Mouse (Mus musculus): ENCODE results near the gene Rorc. TPM values are rescaled to one million over a fixed set of nuclear protein-coding genes. Genes with fewer than 3 reads are reported as not detected.

Rorc gene
- polyA plus RNA-seq, 1 experiment from 2014 or later = 0.08 TPM

DNA sequence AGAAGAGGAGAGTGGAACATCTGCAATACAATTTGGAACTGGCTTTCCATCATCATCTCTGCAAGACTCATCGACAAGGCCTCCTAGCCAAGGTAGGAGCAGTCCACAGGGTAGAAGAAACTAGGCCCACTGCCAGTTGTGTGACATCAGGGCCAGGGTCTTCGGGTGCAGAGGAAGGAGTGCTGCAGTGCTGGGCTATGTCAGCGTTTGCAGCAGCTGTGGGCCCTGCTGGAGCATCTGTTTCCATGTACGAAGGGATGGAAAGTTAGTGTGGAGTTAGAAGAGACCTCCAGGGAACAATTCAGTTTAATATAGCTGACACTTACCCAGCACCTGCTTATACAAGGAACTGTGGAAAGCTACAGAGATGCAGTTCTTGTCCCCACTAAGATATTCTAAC lies 20.5 kb downstream of the Rorc start:
- DNase-seq (ENCODE audit: low spot score) = no peak
- no peaks in the 10 kb centered on the region for H3K4me1 ChIP-seq (replicated peaks; ENCODE audit: control insufficient read depth, insufficient read depth, low read length)
- no peaks in the 10 kb centered on the region for H3K27me3 ChIP-seq (ENCODE audit: control insufficient read depth, insufficient read depth, low read length)
- ATAC-seq (ENCODE audit: low FRiP score) = no peak
- no peak overlapping the region for H3K27ac ChIP-seq (ENCODE audit: low read depth, low read length)
- no peaks in the 10 kb centered on the region for H3K36me3 ChIP-seq (ENCODE audit: control insufficient read depth, insufficient read depth, low read length)
- no peaks in the 10 kb centered on the region for H3K9me3 ChIP-seq (ENCODE audit: control insufficient read depth, low read length)
- no peak overlapping the region for H3K4me2 ChIP-seq (replicated peaks; ENCODE audit: low read depth, low read length)
- no peak overlapping the region for H3K9ac ChIP-seq (ENCODE audit: low read depth, low read length)
- 69% methylated on average over 4 of the region's 4 CpGs for WGBS
- no peak overlapping the region for H3K4me3 ChIP-seq (ENCODE audit: low read depth, low read length)

DNA sequence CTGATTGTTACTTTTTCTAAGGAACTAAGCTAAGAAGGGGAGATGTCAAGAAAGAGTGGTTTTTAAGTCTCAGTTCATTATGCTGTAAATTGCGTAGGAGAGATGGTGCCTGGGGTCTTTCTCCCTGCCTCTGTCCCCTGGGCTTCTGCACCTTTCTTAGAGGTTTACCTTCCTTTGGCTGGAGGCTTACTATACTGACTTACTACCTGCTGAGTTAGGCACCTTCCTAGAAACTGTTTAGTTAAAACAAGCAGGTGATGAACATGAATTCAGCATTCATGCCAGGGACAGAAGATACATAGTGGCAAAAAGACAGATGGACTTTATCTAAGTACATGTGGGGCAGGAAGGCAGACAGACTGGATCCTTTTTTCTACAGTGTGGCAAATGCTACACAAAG lies 23.7 kb downstream of the Rorc start:
- ATAC-seq (ENCODE audit: low FRiP score) = no peak
- H3K27me3 ChIP-seq (ENCODE audit: control insufficient read depth, insufficient read depth, low read length) = no peaks in the 10 kb centered on the region
- 84% methylated on average over 1 of the region's 1 CpGs for WGBS

DNA sequence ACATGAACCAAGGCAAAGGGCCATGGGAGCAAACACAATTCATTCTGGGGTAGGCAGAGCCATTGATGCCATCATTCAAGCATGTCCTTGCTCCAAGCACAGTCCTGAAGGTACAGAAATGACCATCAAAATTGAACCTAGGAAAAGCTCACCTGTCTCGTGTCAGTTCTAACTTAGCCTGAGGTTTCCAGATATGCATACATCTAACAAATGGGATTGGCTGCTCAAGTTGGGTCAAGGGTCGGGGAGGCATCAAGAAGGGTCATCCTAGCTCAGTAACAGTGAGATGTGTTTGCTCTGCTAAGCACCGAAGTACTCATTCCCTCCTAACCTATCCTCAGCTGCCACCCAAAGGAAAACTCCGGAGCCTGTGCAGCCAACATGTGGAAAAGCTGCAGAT lies 24.3 kb downstream of the Rorc start:
- H3K4me1 ChIP-seq (replicated peaks; ENCODE audit: control insufficient read depth, insufficient read depth, low read length) = peaks cover 4% of the 10 kb centered on the region; the same call in 1 of the 2 replicates
- no peak overlapping the region for H3K27ac ChIP-seq (ENCODE audit: low read depth, low read length)
- ATAC-seq (ENCODE audit: low FRiP score) = no peak
- H3K36me3 ChIP-seq (ENCODE audit: control insufficient read depth, insufficient read depth, low read length) = no peaks in the 10 kb centered on the region
- DNase-seq (ENCODE audit: low spot score) = no peak
- no peaks in the 10 kb centered on the region for H3K9me3 ChIP-seq (ENCODE audit: control insufficient read depth, low read length)
- 81% methylated on average over 4 of the region's 4 CpGs for WGBS
- no peak overlapping the region for H3K9ac ChIP-seq (ENCODE audit: low read depth, low read length)
- H3K4me3 ChIP-seq (ENCODE audit: low read depth, low read length) = no peak overlapping the region
- no peak overlapping the region for H3K4me2 ChIP-seq (replicated peaks; ENCODE audit: low read depth, low read length)
- H3K27me3 ChIP-seq (ENCODE audit: control insufficient read depth, insufficient read depth, low read length) = no peaks in the 10 kb centered on the region

More for the DNA sequence above, 23.7 kb downstream of the Rorc start:
- Histone ChIP-seq H3K27ac (ENCODE audit: low read depth, low read length) (no peak overlapping the region), H3K9me3 (ENCODE audit: control insufficient read depth, low read length) (no peaks in the 10 kb centered on the region), H3K36me3 (ENCODE audit: control insufficient read depth, insufficient read depth, low read length) (no peaks in the 10 kb centered on the region), H3K4me1 (replicated peaks; ENCODE audit: control insufficient read depth, insufficient read depth, low read length) (peaks cover 4% of the 10 kb centered on the region; the same call in 1 of the 2 replicates), H3K4me2 (replicated peaks; ENCODE audit: low read depth, low read length) (no peak overlapping the region), H3K4me3 (ENCODE audit: low read depth, low read length) (no peak overlapping the region), H3K9ac (ENCODE audit: low read depth, low read length) (no peak overlapping the region)
- no peak for DNase-seq (ENCODE audit: low spot score)

DNA sequence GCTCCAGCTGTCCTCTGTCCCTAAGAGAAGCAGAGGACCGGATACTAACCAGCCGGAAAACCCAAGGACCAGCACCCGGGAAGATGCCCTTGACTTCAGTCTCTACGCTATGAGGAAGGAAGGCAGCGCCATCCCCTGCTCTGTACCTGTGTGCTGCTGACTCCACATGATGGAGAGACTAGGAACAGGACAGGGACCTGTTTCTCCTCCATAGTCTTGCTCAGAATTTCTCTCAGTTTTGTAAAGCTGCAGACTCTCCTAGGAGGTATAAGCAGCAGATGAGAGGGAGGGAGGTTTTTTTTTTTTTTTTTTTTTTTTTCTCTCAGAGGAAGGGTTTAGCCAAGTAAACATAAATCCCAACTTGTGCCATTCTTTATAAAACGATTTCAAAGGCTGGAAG lies 25.6 kb downstream of the Rorc start, which contains the start of gene Lingo4:
Gene Lingo4, plus strand, starts transcription at position 301 of the 400 bp plus-strand sequence.
- 0 out of 2 replicates have a peak within 1 kb of the TSS, but pooled peaks have one; percentile 39 for H3K27ac ChIP-seq (ENCODE audit: low read depth, low read length)
- 70% methylated on average over 6 of the region's 6 CpGs for WGBS
- no peaks in the 10 kb centered on the region for H3K9me3 ChIP-seq (ENCODE audit: control insufficient read depth, low read length)
- DNase-seq (ENCODE audit: low spot score) = no peak
- ATAC-seq (ENCODE audit: low FRiP score) = no peak
- peaks cover 4% of the 10 kb centered on the region; the same call in 1 of the 2 replicates for H3K4me1 ChIP-seq (replicated peaks; ENCODE audit: control insufficient read depth, insufficient read depth, low read length)
- peak within 1 kb of the TSS; percentile 59 for H3K9ac ChIP-seq (ENCODE audit: low read depth, low read length)
- peak within 1 kb of the TSS; percentile 32 for H3K4me3 ChIP-seq (ENCODE audit: low read depth, low read length)
- H3K4me2 ChIP-seq (replicated peaks; ENCODE audit: low read depth, low read length) = peak within 1 kb of the TSS; percentile 67
- H3K36me3 ChIP-seq (ENCODE audit: control insufficient read depth, insufficient read depth, low read length) = no peaks in the 10 kb centered on the region
- no peaks in the 10 kb centered on the region for H3K27me3 ChIP-seq (ENCODE audit: control insufficient read depth, insufficient read depth, low read length)

DNA sequence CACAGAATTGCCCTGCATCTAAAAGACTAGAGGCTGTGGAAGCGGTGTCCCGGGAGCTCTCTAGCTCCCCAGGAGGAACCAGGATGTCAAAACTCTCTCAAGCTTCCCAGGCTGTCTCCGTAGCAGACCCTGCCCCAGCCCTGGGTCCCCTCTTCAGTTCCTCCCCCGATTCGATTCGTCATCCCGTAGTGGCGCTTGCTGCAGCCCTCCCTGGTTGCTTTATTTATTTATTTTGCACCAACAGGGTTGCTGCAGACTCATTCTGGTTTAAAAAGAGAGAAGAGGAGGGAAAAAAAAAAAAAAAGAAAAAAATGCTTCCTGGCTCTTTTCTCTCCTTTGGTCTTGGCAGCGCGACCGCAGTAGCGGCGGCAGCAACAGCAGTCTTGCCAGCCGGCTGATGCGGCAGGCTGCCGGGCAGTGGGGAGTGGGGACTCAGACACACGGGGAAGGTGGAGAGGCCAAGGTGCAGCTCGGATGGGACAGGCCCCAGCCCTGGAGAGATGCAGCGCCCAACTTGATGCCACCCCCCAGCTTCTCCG lies 26.4 kb downstream of the Rorc start:
- Histone ChIP-seq H3K4me1 (replicated peaks; ENCODE audit: control insufficient read depth, insufficient read depth, low read length) (peaks cover 4% of the 10 kb centered on the region; the same call in 1 of the 2 replicates), H3K27me3 (ENCODE audit: control insufficient read depth, insufficient read depth, low read length) (no peaks in the 10 kb centered on the region)

DNA sequence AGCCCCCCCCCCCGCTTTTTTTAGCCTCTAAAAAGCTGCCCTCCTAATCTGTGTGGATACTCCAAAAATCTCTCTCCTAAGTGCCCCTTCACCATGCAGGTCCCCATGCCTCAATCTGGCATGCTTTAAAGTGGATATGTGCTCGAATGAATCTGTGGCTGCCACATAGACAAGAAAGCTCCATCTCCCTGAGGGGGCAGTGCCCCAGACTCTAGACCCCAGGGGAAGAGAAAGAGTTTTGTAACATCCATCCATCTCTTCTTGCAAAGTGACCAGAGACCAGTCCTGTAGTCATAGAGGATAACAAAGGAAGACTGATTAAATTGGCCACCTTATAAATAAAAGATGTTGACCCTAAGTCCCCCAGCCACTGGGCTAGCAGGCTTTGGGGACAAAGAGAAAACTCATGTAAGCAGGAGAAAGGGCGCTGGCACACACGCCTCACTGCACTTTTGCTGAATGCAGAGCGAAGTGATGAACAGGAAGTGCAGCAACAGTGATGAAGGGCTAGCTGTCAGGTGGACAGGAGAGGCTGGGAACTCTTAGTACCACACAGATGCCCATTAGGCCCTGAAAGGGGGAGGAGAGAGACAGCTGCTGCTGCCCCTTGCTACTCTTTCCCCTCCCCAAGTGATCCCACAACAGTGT lies 27.2 kb downstream of the Rorc start:
- ATAC-seq (ENCODE audit: low FRiP score) = peak; percentile 55
- Histone ChIP-seq H3K4me1 (replicated peaks; ENCODE audit: control insufficient read depth, insufficient read depth, low read length) (peaks cover 7% of the 10 kb centered on the region; the same call in 1 of the 2 replicates), H3K9ac (ENCODE audit: low read depth, low read length) (peak overlapping the region; percentile 12; the same call in 1 of the 2 replicates), H3K4me3 (ENCODE audit: low read depth, low read length) (no peak overlapping the region; the same call in 1 of the 2 replicates), H3K4me2 (replicated peaks; ENCODE audit: low read depth, low read length) (peak overlapping the region; percentile 67), H3K27me3 (ENCODE audit: control insufficient read depth, insufficient read depth, low read length) (no peaks in the 10 kb centered on the region; the same call in 1 of the 2 replicates), H3K27ac (ENCODE audit: low read depth, low read length) (peak overlapping the region; percentile 43; the same call in 1 of the 2 replicates), H3K36me3 (ENCODE audit: control insufficient read depth, insufficient read depth, low read length) (no peaks in the 10 kb centered on the region), H3K9me3 (ENCODE audit: control insufficient read depth, low read length) (no peaks in the 10 kb centered on the region)
- DNase-seq (ENCODE audit: low spot score) = peak; percentile 51
- 14% methylated on average over 5 of the region's 5 CpGs for WGBS

More for the DNA sequence above, 26.4 kb downstream of the Rorc start:
- Histone ChIP-seq H3K36me3 (ENCODE audit: control insufficient read depth, insufficient read depth, low read length) (no peaks in the 10 kb centered on the region), H3K9me3 (ENCODE audit: control insufficient read depth, low read length) (no peaks in the 10 kb centered on the region), H3K9ac (ENCODE audit: low read depth, low read length) (peak overlapping the region; percentile 59), H3K4me2 (replicated peaks; ENCODE audit: low read depth, low read length) (peak overlapping the region; percentile 67), H3K4me3 (ENCODE audit: low read depth, low read length) (peak overlapping the region; percentile 32), H3K27ac (ENCODE audit: low read depth, low read length) (0 out of 2 replicates have a peak overlapping the region, but pooled peaks have one; percentile 39)
- DNase-seq (ENCODE audit: low spot score) (peak; percentile 66), ATAC-seq (ENCODE audit: low FRiP score) (peak; percentile 67)
- under 1% methylated on average over 20 of the region's 20 CpGs for WGBS

DNA sequence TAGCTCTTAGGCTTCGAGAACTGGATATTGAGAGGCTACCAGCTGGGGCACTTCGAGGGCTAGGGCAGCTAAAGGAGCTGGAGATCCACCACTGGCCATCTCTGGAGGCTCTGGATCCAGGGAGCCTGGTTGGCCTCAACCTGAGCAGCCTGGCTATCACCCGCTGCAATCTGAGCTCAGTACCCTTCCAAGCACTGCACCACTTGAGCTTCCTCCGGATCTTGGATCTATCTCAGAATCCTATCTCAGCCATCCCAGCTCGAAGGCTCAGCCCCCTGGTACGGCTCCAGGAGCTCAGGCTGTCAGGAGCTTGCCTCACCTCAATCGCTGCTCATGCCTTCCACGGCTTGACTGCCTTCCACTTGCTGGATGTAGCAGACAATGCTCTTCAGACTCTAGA lies 29.9 kb downstream of the Rorc start:
- no peak for DNase-seq (ENCODE audit: low spot score)
- Histone ChIP-seq H3K9ac (ENCODE audit: low read depth, low read length) (no peak overlapping the region), H3K4me3 (ENCODE audit: low read depth, low read length) (no peak overlapping the region), H3K36me3 (ENCODE audit: control insufficient read depth, insufficient read depth, low read length) (no peaks in the 10 kb centered on the region), H3K4me1 (replicated peaks; ENCODE audit: control insufficient read depth, insufficient read depth, low read length) (peaks cover 7% of the 10 kb centered on the region; the same call in 1 of the 2 replicates), H3K9me3 (ENCODE audit: control insufficient read depth, low read length) (no peaks in the 10 kb centered on the region), H3K27ac (ENCODE audit: low read depth, low read length) (no peak overlapping the region), H3K27me3 (ENCODE audit: control insufficient read depth, insufficient read depth, low read length) (no peaks in the 10 kb centered on the region; the same call in 1 of the 2 replicates), H3K4me2 (replicated peaks; ENCODE audit: low read depth, low read length) (no peak overlapping the region)
- 80% methylated on average over 8 of the region's 8 CpGs for WGBS
- no peak for ATAC-seq (ENCODE audit: low FRiP score)

DNA sequence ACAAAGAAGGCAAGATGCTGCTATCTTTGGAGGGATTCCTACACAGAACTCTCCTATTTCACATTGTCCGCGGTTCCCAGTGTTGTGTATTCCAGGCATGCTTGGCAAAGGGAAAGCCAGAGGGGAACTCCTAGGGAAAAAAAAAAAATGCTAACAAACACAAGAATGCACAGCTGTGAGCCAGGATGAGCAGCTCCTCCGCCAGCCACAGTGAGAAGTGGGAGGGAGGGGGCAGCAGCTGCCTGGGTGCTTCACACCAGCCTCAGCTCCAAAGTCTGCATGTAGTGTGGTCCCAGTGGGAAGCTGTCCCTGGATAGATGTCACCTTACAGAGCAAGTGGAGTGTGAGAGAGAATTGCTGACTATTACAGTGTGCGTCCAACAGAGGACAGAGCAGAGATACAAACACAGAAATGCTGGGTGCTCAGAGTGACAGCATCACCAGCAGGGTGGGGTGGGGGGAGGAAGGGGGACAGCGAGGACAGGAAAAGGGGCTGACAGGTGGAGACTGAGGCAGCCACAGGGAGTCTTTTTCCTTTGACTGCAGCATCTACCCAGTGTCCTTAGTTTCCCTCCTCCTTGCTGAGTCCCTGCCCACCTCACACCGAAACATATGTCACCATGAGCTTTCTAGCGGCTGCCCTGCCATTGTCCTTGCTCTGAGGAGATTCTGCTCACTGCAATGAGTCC lies 31.9 kb downstream of the Rorc start:
- H3K9me3 ChIP-seq (ENCODE audit: control insufficient read depth, low read length) = no peaks in the 10 kb centered on the region
- no peak overlapping the region for H3K4me3 ChIP-seq (ENCODE audit: low read depth, low read length)
- H3K9ac ChIP-seq (ENCODE audit: low read depth, low read length) = no peak overlapping the region
- DNase-seq (ENCODE audit: low spot score) = no peak
- H3K27ac ChIP-seq (ENCODE audit: low read depth, low read length) = no peak overlapping the region
- no peak for ATAC-seq (ENCODE audit: low FRiP score)
- H3K4me2 ChIP-seq (replicated peaks; ENCODE audit: low read depth, low read length) = no peak overlapping the region
- no peaks in the 10 kb centered on the region for H3K36me3 ChIP-seq (ENCODE audit: control insufficient read depth, insufficient read depth, low read length)
- 14% methylated on average over 7 of the region's 7 CpGs for WGBS
- H3K27me3 ChIP-seq (ENCODE audit: control insufficient read depth, insufficient read depth, low read length) = no peaks in the 10 kb centered on the region; the same call in 1 of the 2 replicates
- peaks cover 7% of the 10 kb centered on the region; the same call in 1 of the 2 replicates for H3K4me1 ChIP-seq (replicated peaks; ENCODE audit: control insufficient read depth, insufficient read depth, low read length)
